Comparison of ENCODE assay signal across 8 mouse cellular contexts in genomic region chr4:101366905-101367679, GRCm38 (mm10). TPM values are rescaled to one million over a fixed set of nuclear protein-coding genes. Genes with fewer than 3 reads are reported as not detected.
DNase-seq lines count a peak whose midpoint lies in the region; ATAC-seq lines count a peak whose summit lies in the region.

No protein-coding gene starts in this region.

- H3K27ac ChIP-seq in lung, embryonic 16.5 days (ENCODE audit: low read length), result no peak overlapping the region

- H3K4me1 ChIP-seq in lung, embryonic 16.5 days (replicated peaks; ENCODE audit: control insufficient read depth, insufficient read depth, low read length), result no peaks in the 10 kb centered on the region

- no peaks in the 10 kb centered on the region for H3K27me3 ChIP-seq in lung, embryonic 16.5 days (ENCODE audit: control insufficient read depth, insufficient read depth, low read depth, low read length)

- H3K9me3 ChIP-seq in lung, embryonic 16.5 days (ENCODE audit: control insufficient read depth, low read length), result no peaks in the 10 kb centered on the region

- 43% methylated on average over 13 of the region's 13 CpGs for WGBS in lung, embryonic 16.5 days

- no peak overlapping the region for H3K9ac ChIP-seq in lung, embryonic 16.5 days (ENCODE audit: low read length)

- H3K36me3 ChIP-seq in lung, embryonic 16.5 days (ENCODE audit: control insufficient read depth, insufficient read depth, low read length), result no peaks in the 10 kb centered on the region

- peak; percentile 92 for ATAC-seq in inflammation-experienced regulatory T-cells, adult 6 months
- ATAC-seq in lung, embryonic 16.5 days (ENCODE audit: low read depth), result 0 out of 2 replicates have a peak, but pooled peaks have one; percentile 20

- H3K4me3 ChIP-seq in lung, embryonic 16.5 days (ENCODE audit: low read length), result no peak overlapping the region

- H3K4me2 ChIP-seq in lung, embryonic 16.5 days (ENCODE audit: low read depth, low read length), result no peak overlapping the region

- DNase-seq in adrenal gland, adult 2 months, result peak; percentile 56
- no peak for DNase-seq in adrenal gland, postnatal 25 days
- DNase-seq in right cerebral cortex, adult 2 months (ENCODE audit: low spot score in 2 of 2), result peak; percentile 62 to 67
- no peak for DNase-seq in right cerebral cortex, postnatal 36 days (ENCODE audit: low spot score in 2 of 2)
- peak; percentile 85 for DNase-seq in embryo, embryonic 10.5 days (ENCODE audit: low spot score)
- DNase-seq in retina, postnatal 1 day, result peak; percentile 85

RNA-seq across cellular contexts. Expression of gene Ak4, which starts 52.0 kb away (rescaled TPM):
- 1 to 10 TPM; 5.0 to 5.9 TPM for total RNA-seq in adrenal gland, adult 2 months (2021)
- 3.9 and 6.2 TPM in 2 replicates for polyA plus RNA-seq in adrenal gland, adult 2 months (2012; rRNA removed)
- 2.5 and 4.3 TPM in 2 replicates for total RNA-seq in adrenal gland, postnatal 25 days (2021)
- polyA plus RNA-seq in inflammation-experienced regulatory T-cells, adult 6 months (2017; shearing (Covaris generic)), result under 1 TPM in 1 of 3 experiments, not detected in 2; 0.08 TPM
- polyA plus RNA-seq in lung, embryonic 16.5 days (2015; fragmentation: Nextera tagmentation; extraction: Ambion mirVana), result 21.1 and 21.3 TPM in 2 replicates

Comparison
In these comparisons a context has a peak if more than half of its experiments do, and no peak if none do; other contexts are left out.
1. DNase-seq: peak in adrenal gland, adult 2 months (single experiment), right cerebral cortex, adult 2 months (2 of 2), embryo, embryonic 10.5 days (single experiment) and retina, postnatal 1 day (single experiment); none in adrenal gland, postnatal 25 days (single experiment) and right cerebral cortex, postnatal 36 days (0 of 2).